Mouse (Mus musculus) CH12.LX (cell line): ENCODE results near the gene Csf1. TPM values are rescaled to one million over a fixed set of nuclear protein-coding genes. Genes with fewer than 3 reads are reported as not detected.

Experiments
- DNase-seq: peaks from one replicate; pipeline ENCODE4 v3.0.0-alpha.2; 2013; ENCODE audit errors: extremely low read depth
- H3K27ac ChIP-seq: 2 replicates; pipeline ENCODE4 v1.5.1; 2012; ENCODE audit warnings: low read depth, mild to moderate bottlenecking, control low read depth, moderate library complexity; ENCODE audit not compliant: insufficient read depth
- H3K27me3 ChIP-seq: replicated peaks from 2 replicates; pipeline ENCODE3; 2012; ENCODE audit warnings: inconsistent platforms
- H3K36me3 ChIP-seq, 2 experiments: replicated peaks in 1 of 2; 2 replicates each; pipeline versions ENCODE3 to v1.6.1; 2012; ENCODE audit warnings: inconsistent platforms in 1 of 2, low read length in 1 of 2, mild to moderate bottlenecking in 1 of 2, mixed read lengths in 1 of 2, moderate library complexity in 1 of 2; ENCODE audit not compliant: control insufficient read depth in 1 of 2, insufficient read depth in 1 of 2
- H3K4me1 ChIP-seq, 2 experiments: 2 replicates each; pipeline ENCODE4 v1.6.1; 2012; ENCODE audit warnings: inconsistent platforms in 1 of 2, moderate library complexity in 1 of 2; ENCODE audit not compliant: insufficient read depth in 2 of 2, control insufficient read depth in 1 of 2
- H3K4me2 ChIP-seq: 2 replicates; pipeline ENCODE4 v1.6.1; 2012; ENCODE audit warnings: low read depth, mild to moderate bottlenecking, control low read depth; ENCODE audit not compliant: poor library complexity, insufficient read depth, severe bottlenecking
- H3K4me3 ChIP-seq, 3 experiments: fragments of 150-350 bp in 1 of 3; sonication (generic) in 1 of 3; replicated peaks in 1 of 3; 2 replicates each; pipeline versions ENCODE3 to v1.5.1; 2011 to 2012; ENCODE audit warnings: low read depth in 2 of 3, low read length in 2 of 3, mild to moderate bottlenecking in 2 of 3, moderate library complexity in 2 of 3, control low read depth in 1 of 3, improper control_type of control experiment in 1 of 3, inconsistent platforms in 1 of 3, mixed read lengths in 1 of 3; ENCODE audit not compliant: poor library complexity in 1 of 3
- H3K79me2 ChIP-seq: replicated peaks from 2 replicates; pipeline ENCODE4 v1.6.1; 2012; ENCODE audit warnings: mild to moderate bottlenecking, moderate library complexity; ENCODE audit not compliant: control insufficient read depth, poor library complexity, insufficient read depth, severe bottlenecking; ENCODE audit errors: extremely low read depth
- H3K9ac ChIP-seq: 2 replicates; pipeline ENCODE4 v1.6.1; 2012; ENCODE audit warnings: low read depth, mild to moderate bottlenecking, control low read depth, moderate library complexity; ENCODE audit not compliant: insufficient read depth
- H3K9me3 ChIP-seq: replicated peaks from 2 replicates; pipeline ENCODE3; 2012; ENCODE audit warnings: low read length, inconsistent platforms, mixed read lengths
- BHLHE40 ChIP-seq: IDR thresholded peaks from 2 replicates; pipeline ENCODE4 v1.6.1; 2011; ENCODE audit warnings: mild to moderate bottlenecking, low read depth, low read length, improper control_type of control experiment
- CHD1 ChIP-seq: IDR thresholded peaks from 2 replicates; pipeline ENCODE4 v1.6.1; 2012; ENCODE audit warnings: low read depth, low read length, improper control_type of control experiment, inconsistent platforms
- E2F4 ChIP-seq: IDR thresholded peaks from 2 replicates; pipeline ENCODE4 v1.6.1; 2011; ENCODE audit warnings: low read depth, low read length, improper control_type of control experiment; ENCODE audit not compliant: insufficient replicate concordance
- ELF1 ChIP-seq: IDR thresholded peaks from 2 replicates; pipeline ENCODE4 v1.6.1; 2014; ENCODE audit warnings: low read depth, mild to moderate bottlenecking, inconsistent platforms, low read length, improper control_type of control experiment
- EP300 ChIP-seq: IDR thresholded peaks from 2 replicates; pipeline ENCODE4 v1.6.1; 2011; ENCODE audit warnings: low read length, improper control_type of control experiment
- GABPA ChIP-seq: IDR thresholded peaks from 2 replicates; pipeline ENCODE4 v1.6.1; 2012; ENCODE audit warnings: low read depth, low read length, improper control_type of control experiment, inconsistent platforms; ENCODE audit not compliant: insufficient replicate concordance
- MAFK ChIP-seq: IDR thresholded peaks from 2 replicates; pipeline ENCODE4 v1.6.1; 2011; ENCODE audit warnings: low read length, improper control_type of control experiment; ENCODE audit not compliant: insufficient replicate concordance
- MAZ ChIP-seq: IDR thresholded peaks from 2 replicates; pipeline ENCODE4 v1.6.1; 2012; ENCODE audit warnings: low read depth, mild to moderate bottlenecking, inconsistent platforms, low read length, improper control_type of control experiment, moderate library complexity
- MYC ChIP-seq: IDR thresholded peaks from 2 replicates; pipeline ENCODE4 v1.6.1; 2011; ENCODE audit warnings: low read depth, mild to moderate bottlenecking, improper control_type of control experiment, low read length
- NELFE ChIP-seq: IDR thresholded peaks from 2 replicates; pipeline ENCODE4 v1.6.1; 2011; ENCODE audit warnings: low read depth, low read length, improper control_type of control experiment
- NRF1 ChIP-seq: IDR thresholded peaks from 2 replicates; pipeline ENCODE4 v1.6.1; 2014; ENCODE audit warnings: low read depth, mild to moderate bottlenecking, inconsistent platforms, low read length, improper control_type of control experiment, moderate library complexity
- PAX5 ChIP-seq: IDR thresholded peaks from 2 replicates; pipeline ENCODE4 v1.6.1; 2012; ENCODE audit warnings: low read length, inconsistent platforms, mixed read lengths
- RCOR1 ChIP-seq: conservative IDR thresholded peaks from 2 replicates; pipeline ENCODE4 v1.6.1; 2012; ENCODE audit warnings: low read depth, mild to moderate bottlenecking, inconsistent platforms, low read length, improper control_type of control experiment
- SIN3A ChIP-seq: IDR thresholded peaks from 2 replicates; pipeline ENCODE4 v1.6.1; 2012; ENCODE audit warnings: low read length, improper control_type of control experiment, inconsistent platforms
- UBTF ChIP-seq: IDR thresholded peaks from 2 replicates; pipeline ENCODE4 v1.6.1; 2012; ENCODE audit warnings: low read depth, mild to moderate bottlenecking, inconsistent platforms, low read length, improper control_type of control experiment, moderate library complexity
- USF2 ChIP-seq: conservative IDR thresholded peaks from 2 replicates; pipeline ENCODE4 v1.6.1; 2011; ENCODE audit warnings: low read depth, low read length, improper control_type of control experiment
- ZC3H11A ChIP-seq: IDR thresholded peaks from 2 replicates; pipeline ENCODE4 v1.6.1; 2012; ENCODE audit warnings: low read depth, mild to moderate bottlenecking, inconsistent platforms, low read length, improper control_type of control experiment
- ZMIZ1 ChIP-seq: IDR thresholded peaks from 2 replicates; pipeline ENCODE4 v1.6.1; 2012; ENCODE audit warnings: low read depth, mild to moderate bottlenecking, inconsistent platforms, low read length, improper control_type of control experiment
- dilution Hi-C: fragments of 300-500 bp; cut with MboI; formaldehyde crosslinking; loops from 2 replicates; pipeline ENCODE4 v1.14.3; 2020; ENCODE audit warnings: low sequenced_read_pairs; ENCODE audit not compliant: extremely low pct_unique_long_range_greater_than_20kb, extremely low pct_ligation_motif_present
- in situ Hi-C: fragments of 300-500 bp; cut with MboI; formaldehyde crosslinking; loops from 3 replicates; pipeline ENCODE4 v1.14.3; 2019; ENCODE audit warnings: low sequenced_read_pairs, low pct_ligation_motif_present, low pct_unique_long_range_greater_than_20kb, mixed read lengths
- polyA plus RNA-seq: library from polyadenylated mRNA; unstranded; fragments of >175 nt; gene quantifications from 2 replicates; pipeline ENCODE4 v1.2.1, GENCODE M21; 2012; ENCODE audit warnings: low read depth; ENCODE audit not compliant: insufficient read length
- total RNA-seq, 2 experiments: library from RNA; depleted of rRNA; stranded (reverse); fragments of 300-350 nt in 1 of 2; fragments of >200 nt in 1 of 2; gene quantifications; 2 replicates each; pipeline ENCODE4 v1.2.3; 2012 to 2014

Gene Csf1
- total and polyA plus RNA-seq, 3 experiments: 2.5 to 17.4 (median 2.9) TPM

- H3K4me3 ChIP-seq: no peak overlapping the region
- no peaks in the 10 kb centered on the region for H3K79me2 ChIP-seq
- H3K27ac ChIP-seq: no peak overlapping the region
- no peak for TF ChIP-seq E2F4
- no peak for TF ChIP-seq MAZ
- TF ChIP-seq USF2: no peak
- TF ChIP-seq GABPA: no peak
- no peak for TF ChIP-seq MYC
- TF ChIP-seq RCOR1: no peak
- TF ChIP-seq BHLHE40: no peak
- TF ChIP-seq UBTF: no peak
- no peak for TF ChIP-seq SIN3A
- TF ChIP-seq PAX5: no peak
- no peak for TF ChIP-seq NELFE
- TF ChIP-seq ZMIZ1: no peak
- no peak for TF ChIP-seq ELF1
- no peak for TF ChIP-seq NRF1
- TF ChIP-seq CHD1: no peak
- TF ChIP-seq ZC3H11A: no peak
- TF ChIP-seq, all 38 proteins: peak for 0
- no peak overlapping the region for H3K9ac ChIP-seq
- DNase-seq: no peak
- dilution Hi-C loops (no loop called here), in situ Hi-C loops (no loop called here)
- H3K36me3 ChIP-seq: no peaks in the 10 kb centered on the region
- peaks cover 6 to 17% of the 10 kb centered on the region in 2 experiments; a peak in 3 of 4 replicates for H3K4me1 ChIP-seq
- H3K9me3 ChIP-seq: no peaks in the 10 kb centered on the region
- no peaks in the 10 kb centered on the region for H3K27me3 ChIP-seq
- H3K4me2 ChIP-seq: no peak overlapping the region
These were observed 36.1 kb upstream of the Csf1 start for GRCm38 (mm10) chr3:107796191-107796983.

GRCm38 (mm10) chr3:107794890-107795289, 34.6 kb upstream of the Csf1 start:
- H3K79me2 ChIP-seq: no peaks in the 10 kb centered on the region
- dilution Hi-C loops (no loop called here), in situ Hi-C loops (no loop called here)
- H3K27ac ChIP-seq: no peak overlapping the region
- TF ChIP-seq GABPA: no peak
- TF ChIP-seq UBTF: no peak
- peak; percentile 77; the same call in 1 of the 2 replicates for TF ChIP-seq MAFK
- no peak for TF ChIP-seq EP300
- no peak for DNase-seq
- no peak overlapping the region for H3K4me3 ChIP-seq
- no peaks in the 10 kb centered on the region for H3K27me3 ChIP-seq
- no peaks in the 10 kb centered on the region for H3K36me3 ChIP-seq
- H3K9me3 ChIP-seq: no peaks in the 10 kb centered on the region
- H3K9ac ChIP-seq: no peak overlapping the region
- peaks cover 6 to 17% of the 10 kb centered on the region in 2 experiments; a peak in 3 of 4 replicates for H3K4me1 ChIP-seq
- H3K4me2 ChIP-seq: no peak overlapping the region
